Mouse (Mus musculus) layer of hippocampus, adult 2 months (tissue): ENCODE data around the gene Krtap10-4. TPM values are rescaled to one million over a fixed set of nuclear protein-coding genes. Genes with fewer than 3 reads are reported as not detected.
"Not testable (repeated sequence)": the region's sequence is repeated elsewhere in the genome, so short reads cannot be mapped to it uniquely, and the experiment has no call there.

Experiments used
- DNase-seq, 2 experiments: peaks; one replicate each; pipeline ENCODE4 v3.0.0; 2022; ENCODE audit warnings: low spot score in 2 of 2
- H3K27ac ChIP-seq: fragments of 200-600 bp; 2 replicates; pipeline ENCODE4 v1.8.1; 2022
- H3K4me3 ChIP-seq: fragments of 200-600 bp; 2 replicates; pipeline ENCODE4 v1.8.1; 2022; ENCODE audit warnings: mild to moderate bottlenecking
- CTCF ChIP-seq: fragments of 200-600 bp; conservative IDR thresholded peaks from 2 replicates; pipeline ENCODE4 v1.8.1; 2022; ENCODE audit warnings: antibody characterized with exemption, mild to moderate bottlenecking, moderate library complexity
- total RNA-seq, 2 experiments: library from RNA; stranded (reverse); gene quantifications; 2 replicates each; pipeline ENCODE4 v1.2.3; 2021

Gene Krtap10-4
- total RNA-seq, 2 experiments from 2014 or later: not detected

GRCm38 (mm10) chr10:77815514-77815913 is 11.4 kb downstream of the Krtap10-4 start:
- H3K27ac ChIP-seq: no peak overlapping the region
- no peak overlapping the region for H3K4me3 ChIP-seq
- TF ChIP-seq CTCF: peak; percentile 72
- no peak for DNase-seq

GRCm38 (mm10) chr10:77814382-77814781 is 12.5 kb downstream of the Krtap10-4 start, which contains the start of gene Gm2696:
Gm2696 (plus strand) TSS chr10:77814682.
- Histone ChIP-seq H3K4me3 (no peak within 1 kb of the TSS), H3K27ac (no peak within 1 kb of the TSS)
- DNase-seq: no peak
- TF ChIP-seq CTCF: no peak

GRCm38 (mm10) chr10:77811743-77812142 is 15.2 kb downstream of the Krtap10-4 start, which contains the start of gene Gm9507:
Gm9507 (minus strand) TSS chr10:77811843.
- no peak for TF ChIP-seq CTCF

GRCm38 (mm10) chr10:77804095-77804494 is 22.8 kb downstream of the Krtap10-4 start:
- DNase-seq: no peak
- no peak overlapping the region for H3K27ac ChIP-seq
- no peak for TF ChIP-seq CTCF

More at GRCm38 (mm10) chr10:77811743-77812142, 15.2 kb downstream of the Krtap10-4 start, which contains the start of gene Gm9507:
- no peak for DNase-seq
- no peak within 1 kb of the TSS for H3K4me3 ChIP-seq
- no peak within 1 kb of the TSS for H3K27ac ChIP-seq

GRCm38 (mm10) chr10:77798921-77799508 is 27.9 kb downstream of the Krtap10-4 start, which contains the start of gene Gm19668:
Gm19668 (minus strand) TSS chr10:77799133.
- H3K4me3 ChIP-seq: no peak within 1 kb of the TSS
- no peak for TF ChIP-seq CTCF
- no peak for DNase-seq
- no peak within 1 kb of the TSS for H3K27ac ChIP-seq

More at GRCm38 (mm10) chr10:77804095-77804494, 22.8 kb downstream of the Krtap10-4 start:
- no peak overlapping the region for H3K4me3 ChIP-seq

- not testable (repeated sequence) for H3K27ac ChIP-seq, DNase-seq, H3K4me3 ChIP-seq
Measured at GRCm38 (mm10) chr10:77798164-77798920, 28.6 kb downstream of the Krtap10-4 start.

GRCm38 (mm10) chr10:77797677-77798076 is 29.2 kb downstream of the Krtap10-4 start:
- H3K27ac ChIP-seq: no peak overlapping the region
- no peak for TF ChIP-seq CTCF
- no peak overlapping the region for H3K4me3 ChIP-seq
- no peak for DNase-seq

GRCm38 (mm10) chr10:77794976-77795375 is 31.9 kb downstream of the Krtap10-4 start, which contains the start of gene Gm9639:
Gm9639 (minus strand) TSS chr10:77795076.
- TF ChIP-seq CTCF: no peak
- Histone ChIP-seq H3K27ac (no peak within 1 kb of the TSS), H3K4me3 (no peak within 1 kb of the TSS)
- DNase-seq: no peak

- H3K4me3 ChIP-seq: no peak overlapping the region
- TF ChIP-seq CTCF: no peak
- H3K27ac ChIP-seq: no peak overlapping the region
- DNase-seq: no peak
Measured at GRCm38 (mm10) chr10:77788621-77789020, 38.3 kb downstream of the Krtap10-4 start.

GRCm38 (mm10) chr10:77787876-77788275 is 39.0 kb downstream of the Krtap10-4 start, which contains the start of gene Gm7137:
Gm7137 (minus strand) TSS chr10:77788200.
- not testable (repeated sequence) for DNase-seq, H3K27ac ChIP-seq

GRCm38 (mm10) chr10:77783396-77783795 is 43.5 kb downstream of the Krtap10-4 start:
- H3K4me3 ChIP-seq, H3K27ac ChIP-seq, DNase-seq: not testable (repeated sequence)

More at GRCm38 (mm10) chr10:77787876-77788275, 39.0 kb downstream of the Krtap10-4 start, which contains the start of gene Gm7137:
- not testable (repeated sequence) for H3K4me3 ChIP-seq

- not testable (repeated sequence) for DNase-seq, H3K4me3 ChIP-seq, H3K27ac ChIP-seq
Measured at GRCm38 (mm10) chr10:77782442-77782841, 44.5 kb downstream of the Krtap10-4 start, which contains the start of gene Gm3250. Gm3250 (minus strand) TSS chr10:77782542.

GRCm38 (mm10) chr10:77776844-77777243 is 50.1 kb downstream of the Krtap10-4 start, which contains the start of gene Gm7138:
Gm7138 (minus strand) TSS chr10:77776944.
- DNase-seq, H3K27ac ChIP-seq, H3K4me3 ChIP-seq: not testable (repeated sequence)

Other genes starting within 250 kb of the Krtap10-4 start
- 10 to 100 TPM; 76.9 to 77.5 TPM for gene Pttg1ip, start 245.4 kb downstream of the Krtap10-4 start, total RNA-seq
- gene Sumo3, start 221.0 kb downstream of the Krtap10-4 start, total RNA-seq: 100 to 1,000 TPM; 131 to 138 TPM
- gene Gm49325, start 220.9 kb downstream of the Krtap10-4 start, total RNA-seq: 10 to 100 TPM; 18.3 to 27.0 TPM
- 10 to 100 TPM; 81.6 to 95.4 TPM for gene Ube2g2, start 204.8 kb downstream of the Krtap10-4 start, total RNA-seq
- not detected for gene Tspear, start 140.5 kb downstream of the Krtap10-4 start, total RNA-seq
- not detected for gene Gm19402, start 136.3 kb downstream of the Krtap10-4 start, total RNA-seq
- gene Gm9508, start 129.9 kb downstream of the Krtap10-4 start, total RNA-seq: not detected
- gene Gm10272, start 120.5 kb downstream of the Krtap10-4 start, total RNA-seq: not detected
- not detected for gene Gm10024, start 115.6 kb downstream of the Krtap10-4 start, total RNA-seq
- gene Gm10142, start 111.3 kb downstream of the Krtap10-4 start, total RNA-seq: not detected
- gene Krtap12-1, start 106.5 kb downstream of the Krtap10-4 start, total RNA-seq: not detected
- not detected for gene Gm10100, start 100.6 kb downstream of the Krtap10-4 start, total RNA-seq
- not detected for gene Gm18596, start 84.5 kb downstream of the Krtap10-4 start, total RNA-seq
- not detected for gene Gm9736, start 75.7 kb downstream of the Krtap10-4 start, total RNA-seq
- gene Gm3233, start 67.4 kb downstream of the Krtap10-4 start, total RNA-seq: not detected
- gene Gm3238, start 55.8 kb downstream of the Krtap10-4 start, total RNA-seq: not detected
- gene Gm7138, start 50.2 kb downstream of the Krtap10-4 start, total RNA-seq: not detected
- not detected for gene Gm3250, start 44.6 kb downstream of the Krtap10-4 start, total RNA-seq
- not detected for gene Gm7137, start 38.9 kb downstream of the Krtap10-4 start, total RNA-seq
- not detected for gene Gm9639, start 32.0 kb downstream of the Krtap10-4 start, total RNA-seq
- not detected for gene Gm19668, start 28.0 kb downstream of the Krtap10-4 start, total RNA-seq
- not detected for gene Gm9507, start 15.3 kb downstream of the Krtap10-4 start, total RNA-seq
- not detected for gene Gm2696, start 12.4 kb downstream of the Krtap10-4 start, total RNA-seq
- not detected for gene Krtap10-10, start 8.9 kb upstream of the Krtap10-4 start, total RNA-seq
- gene Gm36176, start 19.7 kb upstream of the Krtap10-4 start, total RNA-seq: not detected
- gene Gm10318, start 25.8 kb upstream of the Krtap10-4 start, total RNA-seq: not detected
- not detected for gene Gm3285, start 34.9 kb upstream of the Krtap10-4 start, total RNA-seq
- 1 to 10 TPM; 3.6 to 3.7 TPM for gene Lrrc3, start 75.4 kb upstream of the Krtap10-4 start, total RNA-seq
- gene Trpm2, start 143.5 kb upstream of the Krtap10-4 start, total RNA-seq: 10 to 100 TPM; 37.4 to 41.5 TPM
- 10 to 100 TPM; 37.1 to 44.4 TPM for gene 1810043G02Rik, start 151.4 kb upstream of the Krtap10-4 start, total RNA-seq
- 100 to 1,000 TPM; 232 to 233 TPM for gene Pfkl, start 183.0 kb upstream of the Krtap10-4 start, total RNA-seq
- not detected for gene Dnmt3l, start 214.9 kb upstream of the Krtap10-4 start, total RNA-seq
- gene Aire, start 216.5 kb upstream of the Krtap10-4 start, total RNA-seq: under 1 TPM; 0.46 to 0.54 TPM
- gene Icosl, start 242.2 kb upstream of the Krtap10-4 start, total RNA-seq: 10 to 100 TPM in 1 of 2 experiments, 1 to 10 TPM in 1; 8.4 to 11.2 TPM